Mouse (Mus musculus) liver, embryonic 15.5 days (tissue): ENCODE measurements around the gene Hmgxb4. TPM values are rescaled to one million over a fixed set of nuclear protein-coding genes. Genes with fewer than 3 reads are reported as not detected.
"Not testable (repeated sequence)": the region's sequence is repeated elsewhere in the genome, so short reads cannot be mapped to it uniquely, and the experiment has no call there.

ENCODE experiments used
- ATAC-seq: fragments of 200-750 bp; cut with Nextera tagmentation; 2 replicates; pipeline ENCODE4 v1.8.0; 2017; ENCODE audit warnings: moderate number of reproducible peaks, mild to moderate bottlenecking, moderate library complexity; ENCODE audit not compliant: insufficient read depth
- H3K27ac ChIP-seq: fragments of 300-500 bp; sonication (generic); replicated peaks from 2 replicates; pipeline ENCODE4 v1.5.1; 2015; ENCODE audit warnings: mild to moderate bottlenecking, inconsistent platforms
- H3K27me3 ChIP-seq: fragments of 300-500 bp; sonication (generic); 2 replicates; pipeline ENCODE4 v1.6.1; 2015; ENCODE audit warnings: mild to moderate bottlenecking, inconsistent platforms
- H3K36me3 ChIP-seq: fragments of 300-500 bp; sonication (generic); replicated peaks from 2 replicates; pipeline ENCODE4 v1.6.1; 2015; ENCODE audit warnings: moderate library complexity, mild to moderate bottlenecking, inconsistent platforms
- H3K4me1 ChIP-seq: fragments of 300-500 bp; sonication (generic); replicated peaks from 2 replicates; pipeline ENCODE4 v1.6.1; 2015; ENCODE audit warnings: inconsistent platforms
- H3K4me2 ChIP-seq: fragments of 300-500 bp; sonication (generic); 2 replicates; pipeline ENCODE4 v1.6.1; 2015; ENCODE audit warnings: moderate library complexity, mild to moderate bottlenecking, inconsistent platforms
- H3K4me3 ChIP-seq: fragments of 300-500 bp; sonication (generic); replicated peaks from 2 replicates; pipeline ENCODE4 v1.5.1; 2015; ENCODE audit warnings: mild to moderate bottlenecking, inconsistent platforms
- H3K9ac ChIP-seq: fragments of 300-500 bp; sonication (generic); 2 replicates; pipeline ENCODE4 v1.6.1; 2015; ENCODE audit warnings: moderate library complexity, mild to moderate bottlenecking, inconsistent platforms
- H3K9me3 ChIP-seq: fragments of 300-500 bp; sonication (generic); replicated peaks from 2 replicates; pipeline ENCODE4 v1.6.1; 2016; ENCODE audit warnings: inconsistent platforms
- WGBS: fragments of 180-500 bp; shearing (Covaris S2); methylation state at CpG from one replicate; pipeline ENCODE4 v1.1.7; 2015; ENCODE audit warnings: mixed read lengths; ENCODE audit not compliant: insufficient replicate concordance; 5-methylcytosine and 5-hydroxymethylcytosine counted together
- polyA plus RNA-seq: library from polyadenylated mRNA; unstranded; fragments of >200 nt; fragmentation: Nextera tagmentation; extraction: Ambion mirVana; gene quantifications from 2 replicates; pipeline ENCODE4 v1.2.1, GENCODE M21; 2015

Hmgxb4 gene
- polyA plus RNA-seq: 11.0 and 11.5 TPM in 2 replicates

DNA sequence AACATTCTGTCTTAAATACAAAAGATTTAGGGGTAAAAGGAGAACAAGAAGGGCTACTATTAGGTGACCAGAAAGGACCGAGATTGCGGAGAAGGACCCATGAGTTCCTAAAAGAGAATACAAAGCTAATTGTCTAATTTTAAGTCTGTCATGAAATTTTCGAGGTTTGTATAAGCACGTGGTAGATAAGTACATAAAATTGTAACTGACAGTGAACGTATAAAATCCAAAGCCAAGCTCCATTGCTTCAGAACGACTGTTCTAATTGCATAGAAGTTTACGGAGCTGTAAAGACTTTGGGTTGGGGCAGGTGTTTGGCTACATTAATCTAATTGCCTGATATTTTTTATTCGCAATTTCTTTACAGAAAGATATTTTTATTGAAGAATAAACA is at the start of gene Hmgxb4:
Gene Hmgxb4 (plus strand): TSS at position 276 of the 394 bp plus-strand sequence.
- peaks cover 16% of the 10 kb centered on the region for H3K4me1 ChIP-seq
- H3K27me3 ChIP-seq: peaks cover 25% of the 10 kb centered on the region
- peak within 1 kb of the TSS; percentile 91 for H3K27ac ChIP-seq
- 16% methylated on average over 8 of the region's 8 CpGs for WGBS
- peak within 1 kb of the TSS; percentile 97 for H3K9ac ChIP-seq
- no peaks in the 10 kb centered on the region for H3K9me3 ChIP-seq
- no peaks in the 10 kb centered on the region for H3K36me3 ChIP-seq
- H3K4me3 ChIP-seq: peak within 1 kb of the TSS; percentile 92
- H3K4me2 ChIP-seq: peak within 1 kb of the TSS; percentile 75
- ATAC-seq: no peak

- H3K27ac ChIP-seq: no peak overlapping the region
- no peaks in the 10 kb centered on the region for H3K36me3 ChIP-seq
- no peaks in the 10 kb centered on the region for H3K9me3 ChIP-seq
- 76% methylated on average over 1 of the region's 1 CpGs for WGBS
- no peaks in the 10 kb centered on the region for H3K4me1 ChIP-seq
- H3K4me2 ChIP-seq: no peak overlapping the region
- H3K27me3 ChIP-seq: no peaks in the 10 kb centered on the region
- ATAC-seq: no peak
- H3K9ac ChIP-seq: no peak overlapping the region
- no peak overlapping the region for H3K4me3 ChIP-seq
Measured at GRCm38 (mm10) chr8:74949445-74949844, 43.7 kb upstream of the Hmgxb4 start.

GRCm38 (mm10) chr8:74963983-74964382 is 29.2 kb upstream of the Hmgxb4 start:
- no peaks in the 10 kb centered on the region for H3K9me3 ChIP-seq
- H3K4me3 ChIP-seq: no peak overlapping the region
- H3K4me1 ChIP-seq: no peaks in the 10 kb centered on the region
- H3K27me3 ChIP-seq: no peaks in the 10 kb centered on the region
- H3K9ac ChIP-seq: no peak overlapping the region
- no peak overlapping the region for H3K27ac ChIP-seq
- H3K4me2 ChIP-seq: no peak overlapping the region
- H3K36me3 ChIP-seq: no peaks in the 10 kb centered on the region
- 32% methylated on average over 5 of the region's 5 CpGs for WGBS
- ATAC-seq: no peak

DNA sequence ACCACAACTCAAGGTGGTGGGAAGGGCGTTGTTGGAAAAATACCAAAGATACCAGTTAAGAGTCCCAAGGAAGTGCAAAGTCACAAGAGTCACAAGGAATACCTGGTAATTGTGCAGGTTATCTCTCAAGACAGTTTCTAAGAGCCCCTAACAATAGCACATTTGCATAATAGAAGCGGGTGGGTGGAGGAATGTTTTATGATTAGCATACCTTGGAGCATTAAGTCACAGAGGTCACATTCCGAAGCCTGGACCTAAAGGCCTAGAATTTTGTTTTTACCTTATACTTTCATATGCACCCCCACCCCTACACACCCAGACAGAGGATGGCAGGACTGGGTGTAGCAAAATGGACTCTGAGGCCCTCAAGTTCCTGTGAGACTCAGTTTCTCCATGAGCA is 22.9 kb upstream of the Hmgxb4 start:
- not testable (repeated sequence) for H3K9me3 ChIP-seq, ATAC-seq, H3K27ac ChIP-seq, H3K36me3 ChIP-seq, H3K4me2 ChIP-seq, H3K9ac ChIP-seq, H3K27me3 ChIP-seq, H3K4me3 ChIP-seq, H3K4me1 ChIP-seq
- 63% methylated on average over 3 of the region's 3 CpGs for WGBS

DNA sequence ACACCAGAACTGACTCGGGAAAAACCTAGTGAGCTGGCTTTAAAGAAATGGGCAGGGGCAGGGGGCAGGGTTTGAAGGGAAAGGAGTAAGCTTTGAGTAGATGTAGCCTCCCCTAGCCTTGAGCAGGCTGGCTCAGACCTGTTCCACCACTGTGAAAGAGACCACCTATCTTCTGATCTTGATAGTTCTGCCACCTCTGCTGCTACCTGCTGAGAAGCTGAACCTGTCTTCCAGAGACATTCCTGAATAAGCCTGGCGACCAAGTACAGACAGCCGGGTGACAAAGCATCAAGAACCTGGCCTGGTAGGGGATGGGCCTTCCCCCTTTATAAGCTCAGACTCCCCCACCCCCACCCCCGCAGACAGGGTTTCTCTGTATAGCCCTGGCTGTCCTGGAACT is 21.5 kb upstream of the Hmgxb4 start:
- no peak for ATAC-seq
- Histone ChIP-seq H3K36me3 (no peaks in the 10 kb centered on the region), H3K4me2 (no peak overlapping the region), H3K9me3 (no peaks in the 10 kb centered on the region; the same call in 1 of the 2 replicates), H3K27ac (no peak overlapping the region), H3K4me1 (no peaks in the 10 kb centered on the region), H3K9ac (no peak overlapping the region), H3K4me3 (no peak overlapping the region), H3K27me3 (no peaks in the 10 kb centered on the region)
- WGBS: 61% methylated on average over 4 of the region's 4 CpGs

GRCm38 (mm10) chr8:74972322-74972883 is 20.8 kb upstream of the Hmgxb4 start:
- no peak for ATAC-seq
- H3K27me3 ChIP-seq: no peaks in the 10 kb centered on the region
- H3K9me3 ChIP-seq: no peaks in the 10 kb centered on the region; the same call in 1 of the 2 replicates
- no peaks in the 10 kb centered on the region for H3K36me3 ChIP-seq
- no peak overlapping the region for H3K27ac ChIP-seq
- no peaks in the 10 kb centered on the region for H3K4me1 ChIP-seq
- no peak overlapping the region for H3K4me3 ChIP-seq
- H3K4me2 ChIP-seq: no peak overlapping the region
- H3K9ac ChIP-seq: no peak overlapping the region
- WGBS: 46% methylated on average over 7 of the region's 7 CpGs

- Histone ChIP-seq H3K36me3 (no peaks in the 10 kb centered on the region), H3K4me1 (no peaks in the 10 kb centered on the region), H3K9me3 (no peaks in the 10 kb centered on the region; the same call in 1 of the 2 replicates), H3K4me2 (no peak overlapping the region), H3K9ac (no peak overlapping the region), H3K4me3 (no peak overlapping the region), H3K27me3 (no peaks in the 10 kb centered on the region), H3K27ac (no peak overlapping the region)
- 60% methylated on average over 8 of the region's 8 CpGs for WGBS
- ATAC-seq: no peak
Measured at GRCm38 (mm10) chr8:74973121-74973869, 19.9 kb upstream of the Hmgxb4 start.

DNA sequence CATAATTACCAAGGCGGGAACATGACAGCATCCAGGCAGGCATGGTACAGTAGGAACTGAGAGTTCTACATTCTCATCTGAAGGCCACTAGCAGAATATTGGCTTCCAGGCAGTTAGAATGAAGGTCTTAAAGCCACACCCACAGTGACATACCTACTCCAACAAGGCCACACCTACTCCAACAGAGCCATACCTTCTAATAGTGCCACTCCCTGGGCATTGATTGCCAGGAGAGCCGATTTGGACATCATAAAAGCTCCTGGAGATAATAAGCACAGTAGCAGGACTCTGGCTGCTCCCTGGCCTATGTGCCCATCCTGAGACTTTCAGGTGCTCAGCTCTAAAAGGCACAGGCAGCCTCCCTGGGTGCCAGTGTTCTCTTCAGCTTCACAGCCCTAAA is 19.3 kb upstream of the Hmgxb4 start:
- WGBS: 78% methylated on average over 2 of the region's 2 CpGs
- Histone ChIP-seq H3K27me3 (no peaks in the 10 kb centered on the region), H3K4me3 (no peak overlapping the region), H3K36me3 (no peaks in the 10 kb centered on the region), H3K27ac (no peak overlapping the region), H3K4me2 (no peak overlapping the region), H3K9ac (no peak overlapping the region), H3K4me1 (no peaks in the 10 kb centered on the region), H3K9me3 (no peaks in the 10 kb centered on the region; the same call in 1 of the 2 replicates)
- ATAC-seq: no peak

- no peaks in the 10 kb centered on the region for H3K36me3 ChIP-seq
- H3K9me3 ChIP-seq: no peaks in the 10 kb centered on the region
- no peak overlapping the region for H3K4me2 ChIP-seq
- no peak overlapping the region for H3K4me3 ChIP-seq
- H3K4me1 ChIP-seq: no peaks in the 10 kb centered on the region
- H3K9ac ChIP-seq: no peak overlapping the region
- no peak overlapping the region for H3K27ac ChIP-seq
- WGBS: 44% methylated on average over 1 of the region's 1 CpGs
- no peaks in the 10 kb centered on the region for H3K27me3 ChIP-seq
- ATAC-seq: no peak
Measured at GRCm38 (mm10) chr8:74977427-74977826, 15.7 kb upstream of the Hmgxb4 start.

DNA sequence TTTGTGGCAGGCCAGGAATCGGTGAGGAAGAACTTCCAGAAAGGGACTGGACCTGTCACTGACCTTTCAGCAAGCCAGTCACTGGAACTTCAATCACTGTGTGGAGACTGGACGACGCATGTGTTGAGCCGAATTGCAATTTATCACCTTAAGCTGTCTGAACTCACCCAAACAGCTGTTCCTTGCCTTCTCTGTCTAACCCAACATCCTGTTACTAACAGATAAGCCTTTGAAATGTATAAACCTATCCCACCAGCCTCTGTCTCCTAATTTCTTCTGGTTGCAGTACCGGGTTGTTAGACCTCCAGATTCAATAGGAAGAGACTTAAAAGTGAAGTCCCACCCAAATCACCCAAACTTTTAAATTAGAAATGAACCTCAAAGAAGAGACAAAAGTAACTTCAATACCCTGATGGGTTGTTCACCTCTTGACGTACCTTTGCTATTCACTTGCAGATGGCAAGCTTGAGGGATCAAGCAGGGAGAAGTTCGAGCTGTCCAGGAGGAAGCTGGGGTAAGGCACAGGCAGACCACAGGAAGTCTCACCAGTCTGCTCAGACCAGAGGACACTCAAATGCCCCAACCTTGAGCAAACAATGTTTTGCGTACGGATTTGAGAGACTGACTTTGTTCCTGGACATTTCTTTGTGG is 13.0 kb upstream of the Hmgxb4 start:
- H3K36me3 ChIP-seq: no peaks in the 10 kb centered on the region
- H3K9me3 ChIP-seq: no peaks in the 10 kb centered on the region
- H3K4me2 ChIP-seq: no peak overlapping the region
- whole genome bisulfite sequencing: 19% methylated on average over 9 of the region's 9 CpGs
- no peak overlapping the region for H3K4me3 ChIP-seq
- no peak overlapping the region for H3K27ac ChIP-seq
- H3K4me1 ChIP-seq: no peaks in the 10 kb centered on the region
- H3K9ac ChIP-seq: no peak overlapping the region
- no peak for ATAC-seq
- no peaks in the 10 kb centered on the region for H3K27me3 ChIP-seq

DNA sequence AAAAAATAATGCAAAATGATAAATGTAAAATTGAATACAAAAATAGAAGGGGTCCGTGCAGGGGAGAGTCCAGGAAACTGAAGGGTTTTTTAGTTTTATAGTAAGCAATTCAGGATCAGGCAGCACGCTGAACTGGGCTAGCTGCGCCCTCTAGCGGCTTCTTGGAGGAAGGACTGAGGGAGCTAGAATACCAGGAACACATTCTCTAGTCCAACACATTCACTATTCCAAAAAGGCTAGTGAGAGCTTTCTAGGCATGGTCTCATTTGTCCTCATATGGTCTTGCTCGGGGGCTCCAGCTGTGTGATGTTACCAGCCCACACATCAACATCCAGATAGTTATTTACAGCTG is 12.5 kb upstream of the Hmgxb4 start:
- no peaks in the 10 kb centered on the region for H3K4me1 ChIP-seq
- H3K9ac ChIP-seq: no peak overlapping the region
- H3K9me3 ChIP-seq: no peaks in the 10 kb centered on the region
- no peak for ATAC-seq
- no peak overlapping the region for H3K4me2 ChIP-seq
- no peak overlapping the region for H3K27ac ChIP-seq
- no peak overlapping the region for H3K4me3 ChIP-seq
- H3K36me3 ChIP-seq: no peaks in the 10 kb centered on the region
- H3K27me3 ChIP-seq: no peaks in the 10 kb centered on the region
- WGBS: 1% methylated on average over 5 of the region's 5 CpGs
